Mouse (Mus musculus) left cerebral cortex, adult 2 months (tissue): ENCODE data around the gene Sf3b6. TPM values are rescaled to one million over a fixed set of nuclear protein-coding genes. Genes with fewer than 3 reads are reported as not detected.
A peak's percentile ranks its signal among the peaks of the same experiment; 100 is the strongest.

ENCODE experiments used
- DNase-seq, 2 experiments: peaks; one replicate each; pipeline ENCODE4 v3.0.0; 2021 to 2022; ENCODE audit warnings: low spot score in 2 of 2, mixed read lengths in 1 of 2; ENCODE audit errors: extremely low spot score in 1 of 2
- H3K27ac ChIP-seq: fragments of 200-600 bp; 2 replicates; pipeline ENCODE4 v1.8.1; 2022
- H3K4me3 ChIP-seq: fragments of 200-600 bp; 2 replicates; pipeline ENCODE4 v1.8.1; 2022
- CTCF ChIP-seq: fragments of 200-600 bp; IDR thresholded peaks from 2 replicates; pipeline ENCODE4 v1.8.1; 2022; ENCODE audit warnings: antibody characterized with exemption, mild to moderate bottlenecking, moderate library complexity
- intact Hi-C: fragments of 180-260 bp; cut with DNase I; formaldehyde crosslinking; loops from one replicate; pipeline ENCODE4 v1.15.1; 2025
- total RNA-seq, 2 experiments: library from RNA; stranded (reverse); gene quantifications; 2 replicates each; pipeline ENCODE4 v1.2.3; 2021

Sf3b6 gene
- total RNA-seq, 2 experiments from 2014 or later, result 75.5 to 85.2 TPM

- intact Hi-C loops, result loop anchor here (2.0 to 5.0 kb wide), 2 partner anchors 65 to 74 kb away; partner anchors contain the start of genes Fam228b, Pfn4 and Ubxn2a
- Histone ChIP-seq H3K27ac (no peak overlapping the region), H3K4me3 (no peak overlapping the region)
- no peak for TF ChIP-seq CTCF
- DNase-seq, result no peak
These were observed 25.1 kb downstream of the Sf3b6 start for GRCm38 (mm10) chr12:4842456-4842855.

DNA sequence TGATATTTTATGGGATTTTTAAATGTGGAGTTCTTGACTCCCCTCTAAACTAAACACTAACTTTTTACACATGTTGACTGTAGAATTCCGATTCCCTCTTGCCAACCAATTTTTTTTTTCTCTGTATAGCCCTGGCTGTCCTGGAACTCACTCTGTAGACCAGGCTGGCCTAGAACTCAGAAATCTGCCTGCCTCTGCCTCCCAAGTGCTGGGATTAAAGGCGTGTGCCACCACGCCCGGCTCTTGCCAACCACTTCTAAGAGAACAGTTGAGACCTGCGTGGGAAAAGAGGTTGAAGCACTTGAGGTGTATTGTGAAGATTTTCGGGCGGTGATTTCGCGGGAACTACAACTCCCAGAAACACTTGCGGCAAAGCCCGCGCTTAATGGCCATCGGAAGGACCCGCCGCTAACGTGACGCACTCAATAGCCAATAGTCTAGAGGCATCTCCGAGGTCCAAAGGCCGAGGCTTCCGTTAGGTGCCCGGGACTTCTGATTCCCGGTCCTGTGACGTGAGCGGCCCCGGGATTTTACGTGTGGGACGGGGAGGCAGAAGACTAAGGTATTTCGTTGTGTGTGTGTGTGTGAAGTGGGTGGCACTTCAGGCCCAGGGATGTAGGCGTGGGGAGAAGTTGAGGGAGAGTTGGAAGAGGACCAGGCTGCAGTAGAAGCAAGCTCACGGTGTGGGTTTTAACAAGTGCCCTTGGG lies 25.7 kb downstream of the Sf3b6 start, which contains the start of gene Wdcp:
Wdcp (plus strand) TSS at position 414 of the 708 bp plus-strand sequence.
- TF ChIP-seq CTCF, result no peak
- intact Hi-C loops, result loop anchor here (2.0 to 5.0 kb wide), 2 partner anchors 64 to 74 kb away; partner anchors contain the start of genes Fam228b, Pfn4 and Ubxn2a
- peak; percentile 86 to 91 for DNase-seq
- Histone ChIP-seq H3K27ac (peak within 1 kb of the TSS; percentile 50; the same call in 1 of the 2 replicates), H3K4me3 (peak within 1 kb of the TSS; percentile 65)

DNA sequence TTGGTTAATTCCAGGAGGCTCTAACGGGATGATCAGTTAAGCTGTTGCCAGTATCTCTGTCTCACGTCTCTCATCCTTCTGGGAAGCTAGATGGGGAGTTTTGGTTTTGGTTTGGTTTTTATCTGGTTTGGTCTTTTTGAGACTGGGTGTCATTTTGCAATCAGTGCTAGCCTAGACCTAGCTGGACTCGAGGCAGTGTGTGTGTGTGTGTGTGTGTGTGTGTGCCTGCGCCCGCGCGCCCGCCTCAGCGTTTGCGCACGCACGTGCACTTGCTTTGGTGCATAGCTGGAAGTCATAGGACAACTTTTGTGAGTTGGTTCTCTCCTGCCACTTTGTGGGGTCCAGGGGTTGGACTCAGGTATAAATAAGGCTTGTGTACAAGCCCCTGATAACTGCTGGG lies 26.4 kb downstream of the Sf3b6 start:
- Histone ChIP-seq H3K27ac (peak overlapping the region; percentile 50; the same call in 1 of the 2 replicates), H3K4me3 (peak overlapping the region; percentile 65)
- no peak for TF ChIP-seq CTCF
- intact Hi-C loops, result loop anchor here (2.0 to 5.0 kb wide), 2 partner anchors 64 to 75 kb away; partner anchors contain the start of genes Fam228b, Pfn4 and Ubxn2a
- no peak for DNase-seq

GRCm38 (mm10) chr12:4856160-4856559 lies 38.8 kb downstream of the Sf3b6 start:
- DNase-seq, result no peak
- no peak overlapping the region for H3K4me3 ChIP-seq
- no peak overlapping the region for H3K27ac ChIP-seq
- intact Hi-C loops, result loop anchor here (5.0 kb wide), 1 partner anchor 116 kb away; no protein-coding TSS in a partner anchor
- TF ChIP-seq CTCF, result peak; percentile 42

DNA sequence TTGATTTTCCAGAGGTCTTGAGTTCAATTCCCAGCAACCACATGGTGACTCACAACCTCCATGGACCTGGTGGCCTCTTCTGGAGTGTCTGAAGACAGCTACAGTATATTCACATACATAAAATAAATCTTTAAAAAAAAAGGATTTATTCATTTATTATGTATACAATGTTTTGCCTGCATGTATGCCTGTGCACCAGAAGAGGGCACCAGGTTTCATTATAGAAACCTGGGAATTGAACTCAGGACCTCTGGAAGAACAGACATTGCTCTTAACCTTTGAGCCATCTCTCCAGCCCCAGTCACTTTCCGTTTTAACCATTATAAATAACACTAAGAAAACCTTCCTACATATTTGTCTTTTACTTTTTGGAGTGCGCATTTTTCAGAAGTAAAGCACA lies 39.5 kb downstream of the Sf3b6 start:
- H3K4me3 ChIP-seq, result no peak overlapping the region
- intact Hi-C loops, result loop anchor here (5.0 kb wide), 1 partner anchor 115 kb away; no protein-coding TSS in a partner anchor
- TF ChIP-seq CTCF, result peak; percentile 35
- DNase-seq, result no peak
- no peak overlapping the region for H3K27ac ChIP-seq

GRCm38 (mm10) chr12:4859241-4859914 lies 42.0 kb downstream of the Sf3b6 start:
- H3K4me3 ChIP-seq, result no peak overlapping the region
- no peak for DNase-seq
- no peak overlapping the region for H3K27ac ChIP-seq
- intact Hi-C loops, result loop anchor here (5.0 kb wide), 1 partner anchor 113 kb away; no protein-coding TSS in a partner anchor
- no peak for TF ChIP-seq CTCF

GRCm38 (mm10) chr12:4862672-4863071 lies 45.3 kb downstream of the Sf3b6 start:
- Histone ChIP-seq H3K4me3 (no peak overlapping the region), H3K27ac (no peak overlapping the region)
- intact Hi-C loops, result no loop called here
- no peak for DNase-seq
- TF ChIP-seq CTCF, result peak; percentile 30

GRCm38 (mm10) chr12:4863654-4864337 lies 46.5 kb downstream of the Sf3b6 start:
- DNase-seq, result no peak
- TF ChIP-seq CTCF, result no peak
- intact Hi-C loops, result no loop called here
- no peak overlapping the region for H3K4me3 ChIP-seq
- peak overlapping the region; percentile 15; the same call in 1 of the 2 replicates for H3K27ac ChIP-seq

DNA sequence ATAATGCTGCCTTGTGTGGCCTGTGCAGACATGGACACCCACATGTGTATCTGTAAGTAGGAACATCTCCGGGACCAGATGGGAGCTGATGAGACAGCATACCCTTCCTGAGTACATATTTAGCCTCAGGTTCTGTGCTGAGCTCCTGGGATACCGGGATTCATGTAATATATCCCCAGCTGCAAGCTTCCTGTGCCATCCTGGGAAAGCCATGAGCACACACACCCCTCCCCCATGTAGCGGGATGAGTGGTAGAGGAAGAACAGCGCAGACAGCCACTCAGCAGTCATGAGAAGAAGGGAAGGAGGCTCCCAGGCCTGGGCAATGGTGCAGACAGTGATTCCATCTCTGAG lies 47.0 kb downstream of the Sf3b6 start:
- peak; percentile 38 for DNase-seq
- no peak overlapping the region for H3K4me3 ChIP-seq
- H3K27ac ChIP-seq, result peak overlapping the region; percentile 36
- no peak for TF ChIP-seq CTCF
- intact Hi-C loops, result no loop called here

GRCm38 (mm10) chr12:4868924-4869323 lies 51.6 kb downstream of the Sf3b6 start:
- intact Hi-C loops, result no loop called here

GRCm38 (mm10) chr12:4871260-4871659 lies 53.9 kb downstream of the Sf3b6 start:
- no peak for TF ChIP-seq CTCF
- intact Hi-C loops, result no loop called here
- H3K4me3 ChIP-seq, result no peak overlapping the region
- no peak overlapping the region for H3K27ac ChIP-seq
- no peak for DNase-seq

More at GRCm38 (mm10) chr12:4868924-4869323, 51.6 kb downstream of the Sf3b6 start:
- Histone ChIP-seq H3K4me3 (no peak overlapping the region), H3K27ac (no peak overlapping the region)
- DNase-seq, result no peak
- no peak for TF ChIP-seq CTCF

GRCm38 (mm10) chr12:4872273-4872672 lies 54.9 kb downstream of the Sf3b6 start:
- Histone ChIP-seq H3K4me3 (no peak overlapping the region), H3K27ac (no peak overlapping the region)
- no peak; the same call in 1 of the 2 replicates for TF ChIP-seq CTCF
- intact Hi-C loops, result no loop called here
- DNase-seq, result no peak
